In genomic region chr10:83629190-83629781, GRCm38 (mm10) we compare ENCODE assay signal across 17 mouse cellular contexts. TPM values are rescaled to one million over a fixed set of nuclear protein-coding genes. Genes with fewer than 3 reads are reported as not detected.
DNase-seq lines count a peak whose midpoint lies in the region; ATAC-seq and TF ChIP-seq lines count a peak whose summit lies in the region.
"Had no signal": no experiment of that assay in that cellular context is flagged by ENCODE, and none has a peak within 500 bp of the region (broad histone marks: within the 10 kb centered on the region; RNA-seq: fewer than 3 reads in every experiment).

No protein-coding gene starts in this region.

- H3K9me3 ChIP-seq in kidney, embryonic 15.5 days (replicated peaks): no peaks in the 10 kb centered on the region
- no peaks in the 10 kb centered on the region for H3K9me3 ChIP-seq in midbrain, postnatal 0 days (ENCODE audit: low read length)
- H3K9me3 ChIP-seq in midbrain, embryonic 16.5 days (replicated peaks; ENCODE audit: control insufficient read depth, low read length, poor library complexity, severe bottlenecking): no peaks in the 10 kb centered on the region
- H3K9me3 ChIP-seq in intestine, embryonic 15.5 days: no peaks in the 10 kb centered on the region
- H3K9me3 ChIP-seq: forebrain, embryonic 13.5 days; heart, embryonic 13.5 days; megakaryocyte, embryonic 14.5 days had no signal

- 56% methylated on average over 12 of the region's 12 CpGs for WGBS in kidney, embryonic 15.5 days
- 86% methylated on average over 12 of the region's 12 CpGs for WGBS in midbrain, postnatal 0 days
- WGBS in midbrain, embryonic 16.5 days: 89% methylated on average over 12 of the region's 12 CpGs
- WGBS in intestine, embryonic 15.5 days: 86% methylated on average over 12 of the region's 12 CpGs

- peaks cover 32% of the 10 kb centered on the region for H3K36me3 ChIP-seq in kidney, embryonic 15.5 days
- H3K36me3 ChIP-seq in midbrain, postnatal 0 days (ENCODE audit: insufficient read depth, low read length): peaks cover 31% of the 10 kb centered on the region
- H3K36me3 ChIP-seq in midbrain, embryonic 16.5 days (ENCODE audit: control insufficient read depth, insufficient read depth, low read length): peaks cover 11% of the 10 kb centered on the region; the same call in 1 of the 2 replicates
- H3K36me3 ChIP-seq in intestine, embryonic 15.5 days: no peaks in the 10 kb centered on the region

- H3K4me2 ChIP-seq in kidney, embryonic 15.5 days: no peak overlapping the region
- H3K4me2 ChIP-seq in midbrain, postnatal 0 days (ENCODE audit: low read depth, low read length, poor library complexity, severe bottlenecking): no peak overlapping the region
- no peak overlapping the region for H3K4me2 ChIP-seq in midbrain, embryonic 16.5 days (ENCODE audit: low read length)
- H3K4me2 ChIP-seq in intestine, embryonic 15.5 days (replicated peaks): no peak overlapping the region
- H3K4me2 ChIP-seq: forebrain, embryonic 13.5 days; heart, embryonic 13.5 days had no signal

- no peaks in the 10 kb centered on the region for H3K27me3 ChIP-seq in kidney, embryonic 15.5 days
- H3K27me3 ChIP-seq in midbrain, postnatal 0 days (ENCODE audit: insufficient read depth, low read length): no peaks in the 10 kb centered on the region
- no peaks in the 10 kb centered on the region for H3K27me3 ChIP-seq in midbrain, embryonic 16.5 days (ENCODE audit: control insufficient read depth, insufficient read depth, low read depth, low read length)
- H3K27me3 ChIP-seq in intestine, embryonic 15.5 days (replicated peaks): no peaks in the 10 kb centered on the region
- H3K27me3 ChIP-seq: forebrain, embryonic 13.5 days; heart, embryonic 13.5 days had no signal

- H3K4me1 ChIP-seq in kidney, embryonic 15.5 days: peaks cover 28% of the 10 kb centered on the region
- H3K4me1 ChIP-seq in midbrain, postnatal 0 days (ENCODE audit: insufficient read depth, low read length): no peaks in the 10 kb centered on the region
- peaks cover 6% of the 10 kb centered on the region for H3K4me1 ChIP-seq in midbrain, embryonic 16.5 days (ENCODE audit: control insufficient read depth, insufficient read depth, low read length)
- peaks cover 2% of the 10 kb centered on the region; the same call in 1 of the 2 replicates for H3K4me1 ChIP-seq in intestine, embryonic 15.5 days (replicated peaks)

- no peak for DNase-seq in kidney, postnatal 36 days
- DNase-seq in midbrain, postnatal 0 days (ENCODE audit: low spot score): peak; percentile 28
- no peak for DNase-seq in frontal cortex, postnatal 14 days (ENCODE audit: low spot score in 2 of 2)
- DNase-seq: adrenal gland, postnatal 14 days; liver, postnatal 0 days; right cerebral cortex, postnatal 4 days; thymus, postnatal 25 days had no signal

- ATAC-seq in kidney, embryonic 15.5 days (replicated peaks; ENCODE audit: low FRiP score): peak; percentile 81
- ATAC-seq in midbrain, postnatal 0 days (ENCODE audit: low FRiP score): no peak
- no peak for ATAC-seq in midbrain, embryonic 16.5 days
- peak; percentile 25; the same call in 1 of the 2 replicates for ATAC-seq in erythroid progenitor cell, adult 5-6 weeks (replicated peaks; ENCODE audit: low FRiP score, poor library complexity, severe bottlenecking)
- ATAC-seq in intestine, embryonic 15.5 days: no peak
- ATAC-seq: CD4-positive, CD25-positive, alpha-beta regulatory T cell, adult 4 months; forebrain, embryonic 13.5 days; inflammation-experienced regulatory T-cells, adult 6 months; liver, postnatal 0 days had no signal

- TF ChIP-seq CTCF in midbrain, postnatal 0 days (IDR thresholded peaks at IDR 0.05): no peak

- H3K4me3 ChIP-seq in kidney, embryonic 15.5 days (replicated peaks): no peak overlapping the region
- no peak overlapping the region for H3K4me3 ChIP-seq in midbrain, postnatal 0 days (ENCODE audit: low read depth, low read length)
- no peak overlapping the region for H3K4me3 ChIP-seq in midbrain, embryonic 16.5 days (ENCODE audit: low read depth, low read length)
- H3K4me3 ChIP-seq in intestine, embryonic 15.5 days (replicated peaks): no peak overlapping the region
- H3K4me3 ChIP-seq: forebrain, embryonic 13.5 days; heart, embryonic 13.5 days; left cerebral cortex, adult 2 months; megakaryocyte, embryonic 14.5 days had no signal

- H3K9ac ChIP-seq in kidney, embryonic 15.5 days: no peak overlapping the region
- no peak overlapping the region for H3K9ac ChIP-seq in midbrain, postnatal 0 days (replicated peaks; ENCODE audit: low read length, poor library complexity, severe bottlenecking)
- H3K9ac ChIP-seq in midbrain, embryonic 16.5 days (ENCODE audit: low read depth, low read length): no peak overlapping the region
- no peak overlapping the region for H3K9ac ChIP-seq in intestine, embryonic 15.5 days
- H3K9ac ChIP-seq: forebrain, embryonic 13.5 days; heart, embryonic 13.5 days; liver, postnatal 0 days had no signal

- H3K27ac ChIP-seq in kidney, embryonic 15.5 days: peak overlapping the region; percentile 74
- no peak overlapping the region for H3K27ac ChIP-seq in midbrain, postnatal 0 days (ENCODE audit: low read depth, low read length)
- no peak overlapping the region for H3K27ac ChIP-seq in midbrain, embryonic 16.5 days (ENCODE audit: low read length)
- H3K27ac ChIP-seq in intestine, embryonic 15.5 days: no peak overlapping the region
- H3K27ac ChIP-seq: forebrain, embryonic 13.5 days; heart, embryonic 13.5 days; left cerebral cortex, adult 2 months had no signal

RNA-seq across cellular contexts. Expression of gene Appl2, which starts 19.3 kb away (rescaled TPM):
- polyA plus RNA-seq in kidney, embryonic 15.5 days (2015; fragmentation: Nextera tagmentation; extraction: Ambion mirVana): 42.9 and 44.8 TPM in 2 replicates
- total RNA-seq in midbrain, postnatal 0 days (2014; rRNA removed): 54.5 and 57.4 TPM in 2 replicates
- polyA plus RNA-seq in midbrain, postnatal 0 days (2015; fragmentation: Nextera tagmentation; extraction: Ambion mirVana): 40.7 and 42.1 TPM in 2 replicates
- polyA plus RNA-seq in midbrain, embryonic 16.5 days (2015; fragmentation: Nextera tagmentation; extraction: Ambion mirVana): 56.1 and 58.3 TPM in 2 replicates
- 5.8 and 16.3 TPM in 2 replicates for total RNA-seq in erythroid progenitor cell, adult 5-6 weeks (2015; ENCODE audit: low replicate concordance)
- 7.3 and 11.4 TPM in 2 replicates for total RNA-seq in erythroid progenitor cell, adult 5-6 weeks (2017; ENCODE audit: low replicate concordance)
- polyA plus RNA-seq in intestine, embryonic 15.5 days (2015; fragmentation: Nextera tagmentation; extraction: Ambion mirVana): 46.0 and 49.1 TPM in 2 replicates

Comparison
In these comparisons a context has a peak if more than half of its experiments do, and no peak if none do; other contexts are left out.
1. ATAC-seq: peak in kidney, embryonic 15.5 days (single experiment) and erythroid progenitor cell, adult 5-6 weeks (single experiment); none in midbrain, postnatal 0 days (single experiment), midbrain, embryonic 16.5 days (single experiment) and intestine, embryonic 15.5 days (single experiment).